Mouse (Mus musculus) embryonic fibroblast, embryonic 13.5 days (primary cell): ENCODE data around the gene Cilp2.

ENCODE experiments used
- CTCF ChIP-seq: IDR thresholded peaks from 2 replicates; pipeline ENCODE4 v1.5.1; 2011; ENCODE audit warnings: mild to moderate bottlenecking, control low read depth, low read length, moderate library complexity, borderline replicate concordance; ENCODE audit not compliant: insufficient read depth
- POLR2A ChIP-seq: IDR thresholded peaks from 2 replicates; pipeline ENCODE4 v1.6.1; 2011; ENCODE audit warnings: low read depth, mild to moderate bottlenecking, control low read depth, low read length, moderate library complexity

GRCm38 (mm10) chr8:69874155-69874554 lies 13.3 kb downstream of the Cilp2 start:
- peak; percentile 59; the same call in 1 of the 2 replicates for TF ChIP-seq CTCF
- TF ChIP-seq POLR2A: no peak
